Mouse (Mus musculus): ENCODE results near the gene Slc8a3.

- TF ChIP-seq TCF12 (IDR thresholded peaks at IDR 0.05; ENCODE audit: low read depth, low read length) (no peak), ZNF384 (IDR thresholded peaks at IDR 0.05; ENCODE audit: low read depth, low read length) (no peak), NRF1 (IDR thresholded peaks at IDR 0.05; ENCODE audit: low read depth, low read length) (no peak), POLR2A (IDR thresholded peaks at IDR 0.05; ENCODE audit: low read depth, low read length) (no peak), CHD2 (IDR thresholded peaks at IDR 0.05; ENCODE audit: low read length) (no peak), CTCF (conservative IDR thresholded peaks at IDR 0.05 in 1 of 2, IDR thresholded peaks at IDR 0.05 in 1 of 2; ENCODE audit: low read depth in 2 of 2, low read length in 2 of 2) (no peak), JUN (IDR thresholded peaks at IDR 0.05; ENCODE audit: insufficient read depth, low read depth, low read length) (no peak), MAX (IDR thresholded peaks at IDR 0.05; ENCODE audit: low read length) (no peak)
Observed at GRCm38 (mm10) chr12:81244954-81245353, 88.0 kb downstream of the Slc8a3 start.
